Mouse (Mus musculus): ENCODE measurements around the gene Ecm2. TPM values are rescaled to one million over a fixed set of nuclear protein-coding genes. Genes with fewer than 3 reads are reported as not detected.

Ecm2 gene
- polyA plus RNA-seq (2014; fragmentation: Nextera tagmentation; extraction: Ambion mirVana), result 0.19 and 0.26 TPM in 2 replicates

DNA sequence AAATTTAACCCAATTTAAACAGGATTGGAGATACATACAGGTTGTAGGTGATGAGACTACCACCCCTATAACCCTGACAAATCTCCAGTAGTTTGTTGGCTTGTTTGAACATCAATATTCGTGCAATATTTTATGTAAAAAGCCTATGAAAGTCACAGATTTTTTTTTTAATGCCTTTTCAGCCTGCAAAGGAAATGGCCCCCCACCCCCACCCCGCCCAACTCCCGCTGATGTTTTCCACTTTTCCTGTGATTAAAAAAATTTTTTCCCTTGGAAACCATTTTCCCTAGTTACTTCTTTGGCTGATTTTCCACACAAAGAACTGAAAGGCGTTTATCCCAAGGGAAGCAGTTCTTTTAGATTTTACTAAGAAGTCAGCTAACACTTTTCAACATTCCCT lies at the start of gene Ecm2:
TSS of gene Ecm2 (plus strand) at position 301 of the 400 bp plus-strand sequence.
- Histone ChIP-seq H3K4me3 (ENCODE audit: low read depth, low read length) (no peak within 1 kb of the TSS), H3K4me2 (ENCODE audit: low read depth, severe bottlenecking) (no peak within 1 kb of the TSS), H3K36me3 (ENCODE audit: control insufficient read depth, insufficient read depth, low read length) (no peaks in the 10 kb centered on the region), H3K9me3 (ENCODE audit: control insufficient read depth, low read length) (no peaks in the 10 kb centered on the region), H3K27me3 (ENCODE audit: control insufficient read depth, insufficient read depth, low read length) (no peaks in the 10 kb centered on the region), H3K27ac (replicated peaks; ENCODE audit: low read depth, low read length) (no peak within 1 kb of the TSS), H3K4me1 (ENCODE audit: control insufficient read depth, insufficient read depth, low read length) (no peaks in the 10 kb centered on the region), H3K9ac (ENCODE audit: low read length) (no peak within 1 kb of the TSS)
- 83% methylated on average over 4 of the region's 4 CpGs for WGBS
- ATAC-seq (ENCODE audit: insufficient number of reproducible peaks, low FRiP score, low TSS enrichment, low read depth) (no peak), DNase-seq (ENCODE audit: low spot score) (no peak)

GRCm38 (mm10) chr13:49460276-49460675 lies 44.3 kb upstream of the Ecm2 start:
- Histone ChIP-seq H3K9ac (ENCODE audit: low read length) (no peak overlapping the region), H3K4me3 (ENCODE audit: low read depth, low read length) (no peak overlapping the region), H3K4me1 (ENCODE audit: control insufficient read depth, insufficient read depth, low read length) (no peaks in the 10 kb centered on the region), H3K27ac (replicated peaks; ENCODE audit: low read depth, low read length) (no peak overlapping the region), H3K9me3 (ENCODE audit: control insufficient read depth, low read length) (no peaks in the 10 kb centered on the region), H3K27me3 (ENCODE audit: control insufficient read depth, insufficient read depth, low read length) (no peaks in the 10 kb centered on the region), H3K4me2 (ENCODE audit: low read depth, severe bottlenecking) (no peak overlapping the region), H3K36me3 (ENCODE audit: control insufficient read depth, insufficient read depth, low read length) (peaks cover 11% of the 10 kb centered on the region; the same call in 1 of the 2 replicates)
- ATAC-seq (ENCODE audit: insufficient number of reproducible peaks, low FRiP score, low TSS enrichment, low read depth) (no peak), DNase-seq (ENCODE audit: low spot score) (no peak)
- 90% methylated on average over 4 of the region's 4 CpGs for WGBS

DNA sequence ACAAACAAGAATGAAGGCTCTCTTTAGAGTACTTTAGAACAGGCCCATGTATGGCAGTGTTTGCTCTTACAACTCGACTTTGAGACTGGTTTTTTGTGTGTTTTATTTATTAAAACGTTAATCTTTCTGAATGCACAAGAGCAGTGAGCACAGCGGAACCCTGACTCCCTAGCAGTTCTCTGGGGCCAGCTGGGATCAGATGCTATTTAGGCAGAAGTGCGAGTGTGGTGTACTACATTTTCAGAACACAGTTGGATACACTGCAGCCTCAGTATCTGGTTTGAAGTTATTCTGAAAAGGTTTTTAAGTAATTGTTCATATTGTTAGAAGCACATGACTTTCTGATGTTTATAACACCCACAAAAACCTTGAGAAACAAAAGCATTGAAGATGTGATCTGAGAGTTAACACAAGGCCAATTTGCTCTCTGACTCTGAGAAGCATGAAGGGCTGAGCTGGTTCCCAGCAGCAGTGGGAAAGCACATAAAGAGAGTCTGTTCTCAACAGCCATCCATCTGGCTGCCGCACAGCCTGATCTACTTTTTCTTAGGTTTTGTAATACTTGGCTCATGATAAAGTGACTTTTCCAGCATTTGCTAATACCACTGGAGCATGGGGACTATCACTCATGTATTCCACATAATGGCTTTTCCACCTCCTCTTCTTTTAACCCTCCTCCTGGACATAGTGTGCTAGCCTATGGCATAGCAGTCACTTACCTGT lies 43.8 kb upstream of the Ecm2 start:
- DNase-seq (ENCODE audit: low spot score) (no peak), ATAC-seq (ENCODE audit: insufficient number of reproducible peaks, low FRiP score, low TSS enrichment, low read depth) (no peak)
- Histone ChIP-seq H3K4me1 (ENCODE audit: control insufficient read depth, insufficient read depth, low read length) (no peaks in the 10 kb centered on the region), H3K27me3 (ENCODE audit: control insufficient read depth, insufficient read depth, low read length) (no peaks in the 10 kb centered on the region), H3K4me2 (ENCODE audit: low read depth, severe bottlenecking) (no peak overlapping the region), H3K36me3 (ENCODE audit: control insufficient read depth, insufficient read depth, low read length) (peaks cover 13% of the 10 kb centered on the region; the same call in 1 of the 2 replicates), H3K4me3 (ENCODE audit: low read depth, low read length) (no peak overlapping the region), H3K27ac (replicated peaks; ENCODE audit: low read depth, low read length) (no peak overlapping the region), H3K9ac (ENCODE audit: low read length) (no peak overlapping the region), H3K9me3 (ENCODE audit: control insufficient read depth, low read length) (no peaks in the 10 kb centered on the region)
- 88% methylated on average over 5 of the region's 5 CpGs for WGBS

GRCm38 (mm10) chr13:49461458-49462132 lies 43.0 kb upstream of the Ecm2 start:
- ATAC-seq (ENCODE audit: insufficient number of reproducible peaks, low FRiP score, low TSS enrichment, low read depth), result no peak
- Histone ChIP-seq H3K4me3 (ENCODE audit: low read depth, low read length) (no peak overlapping the region), H3K4me1 (ENCODE audit: control insufficient read depth, insufficient read depth, low read length) (no peaks in the 10 kb centered on the region), H3K27me3 (ENCODE audit: control insufficient read depth, insufficient read depth, low read length) (no peaks in the 10 kb centered on the region), H3K9ac (ENCODE audit: low read length) (no peak overlapping the region), H3K36me3 (ENCODE audit: control insufficient read depth, insufficient read depth, low read length) (peaks cover 13% of the 10 kb centered on the region; the same call in 1 of the 2 replicates), H3K27ac (replicated peaks; ENCODE audit: low read depth, low read length) (no peak overlapping the region), H3K4me2 (ENCODE audit: low read depth, severe bottlenecking) (no peak overlapping the region), H3K9me3 (ENCODE audit: control insufficient read depth, low read length) (no peaks in the 10 kb centered on the region)
- no peak for DNase-seq (ENCODE audit: low spot score)
- WGBS, result 91% methylated on average over 15 of the region's 15 CpGs

DNA sequence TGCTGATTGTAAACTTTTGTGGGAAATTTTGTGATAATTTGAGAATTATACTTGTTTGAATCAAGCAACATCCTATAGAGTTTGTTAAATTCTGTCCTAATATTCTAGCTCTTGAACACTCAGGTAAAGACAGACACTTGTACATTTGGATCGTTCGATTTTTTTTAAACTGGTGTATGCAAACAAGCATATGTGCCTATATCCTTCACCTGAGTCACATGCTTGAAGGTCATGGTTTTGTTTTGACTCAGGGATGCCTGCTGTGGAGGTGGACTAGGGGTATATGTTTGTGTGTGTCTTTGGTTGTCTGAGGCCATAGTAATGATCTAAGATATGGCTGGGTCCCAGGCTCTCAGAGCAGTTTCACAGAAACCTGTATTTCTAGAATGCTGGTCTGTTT lies 41.7 kb upstream of the Ecm2 start:
- no peak overlapping the region for H3K9ac ChIP-seq (ENCODE audit: low read length)
- 96% methylated on average over 2 of the region's 2 CpGs for WGBS

GRCm38 (mm10) chr13:49465875-49466274 lies 38.7 kb upstream of the Ecm2 start:
- Histone ChIP-seq H3K9ac (ENCODE audit: low read length) (no peak overlapping the region), H3K4me2 (ENCODE audit: low read depth, severe bottlenecking) (no peak overlapping the region), H3K4me3 (ENCODE audit: low read depth, low read length) (no peak overlapping the region), H3K4me1 (ENCODE audit: control insufficient read depth, insufficient read depth, low read length) (no peaks in the 10 kb centered on the region), H3K9me3 (ENCODE audit: control insufficient read depth, low read length) (no peaks in the 10 kb centered on the region), H3K36me3 (ENCODE audit: control insufficient read depth, insufficient read depth, low read length) (peaks cover 13% of the 10 kb centered on the region; the same call in 1 of the 2 replicates), H3K27me3 (ENCODE audit: control insufficient read depth, insufficient read depth, low read length) (no peaks in the 10 kb centered on the region), H3K27ac (replicated peaks; ENCODE audit: low read depth, low read length) (no peak overlapping the region; the same call in 1 of the 2 replicates)
- ATAC-seq (ENCODE audit: insufficient number of reproducible peaks, low FRiP score, low TSS enrichment, low read depth), result no peak
- no peak for DNase-seq (ENCODE audit: low spot score)
- WGBS, result 96% methylated on average over 4 of the region's 4 CpGs

More for the DNA sequence above, 41.7 kb upstream of the Ecm2 start:
- Histone ChIP-seq H3K4me2 (ENCODE audit: low read depth, severe bottlenecking) (no peak overlapping the region), H3K27ac (replicated peaks; ENCODE audit: low read depth, low read length) (no peak overlapping the region), H3K9me3 (ENCODE audit: control insufficient read depth, low read length) (no peaks in the 10 kb centered on the region), H3K4me1 (ENCODE audit: control insufficient read depth, insufficient read depth, low read length) (no peaks in the 10 kb centered on the region), H3K27me3 (ENCODE audit: control insufficient read depth, insufficient read depth, low read length) (no peaks in the 10 kb centered on the region), H3K36me3 (ENCODE audit: control insufficient read depth, insufficient read depth, low read length) (peaks cover 13% of the 10 kb centered on the region; the same call in 1 of the 2 replicates), H3K4me3 (ENCODE audit: low read depth, low read length) (no peak overlapping the region)
- DNase-seq (ENCODE audit: low spot score) (no peak), ATAC-seq (ENCODE audit: insufficient number of reproducible peaks, low FRiP score, low TSS enrichment, low read depth) (no peak)

- Histone ChIP-seq H3K4me3 (ENCODE audit: low read depth, low read length) (no peak overlapping the region), H3K27ac (replicated peaks; ENCODE audit: low read depth, low read length) (no peak overlapping the region; the same call in 1 of the 2 replicates), H3K36me3 (ENCODE audit: control insufficient read depth, insufficient read depth, low read length) (peaks cover 13% of the 10 kb centered on the region; the same call in 1 of the 2 replicates), H3K9me3 (ENCODE audit: control insufficient read depth, low read length) (no peaks in the 10 kb centered on the region), H3K4me1 (ENCODE audit: control insufficient read depth, insufficient read depth, low read length) (no peaks in the 10 kb centered on the region), H3K4me2 (ENCODE audit: low read depth, severe bottlenecking) (no peak overlapping the region), H3K27me3 (ENCODE audit: control insufficient read depth, insufficient read depth, low read length) (no peaks in the 10 kb centered on the region), H3K9ac (ENCODE audit: low read length) (no peak overlapping the region)
- no peak for ATAC-seq (ENCODE audit: insufficient number of reproducible peaks, low FRiP score, low TSS enrichment, low read depth)
- WGBS, result 75% methylated on average over 11 of the region's 11 CpGs
- no peak for DNase-seq (ENCODE audit: low spot score)
These were observed 38.1 kb upstream of the Ecm2 start for GRCm38 (mm10) chr13:49466393-49467075.

DNA sequence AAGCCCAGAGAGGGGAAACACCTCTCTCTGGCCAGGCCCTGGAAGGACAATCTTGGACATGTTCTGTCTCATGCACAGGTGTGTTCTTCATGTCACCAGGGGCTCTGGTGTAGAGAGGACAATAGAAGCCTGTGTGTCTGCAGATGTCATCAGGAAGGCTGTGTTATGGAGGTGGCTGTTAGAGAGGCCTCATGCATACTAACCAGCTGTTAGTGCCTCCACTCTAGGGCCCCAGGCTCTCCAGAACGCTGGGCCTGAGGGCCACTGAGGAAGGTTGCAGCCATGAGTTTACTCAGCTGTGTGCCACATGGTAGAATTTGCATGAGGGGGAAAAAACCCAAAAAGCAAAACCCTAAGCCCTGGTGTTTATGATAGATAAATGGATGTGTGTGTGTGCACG lies 37.0 kb upstream of the Ecm2 start:
- no peaks in the 10 kb centered on the region for H3K9me3 ChIP-seq (ENCODE audit: control insufficient read depth, low read length)
- ATAC-seq (ENCODE audit: insufficient number of reproducible peaks, low FRiP score, low TSS enrichment, low read depth) (no peak), DNase-seq (ENCODE audit: low spot score) (no peak)
- no peaks in the 10 kb centered on the region for H3K4me1 ChIP-seq (ENCODE audit: control insufficient read depth, insufficient read depth, low read length)
- H3K4me3 ChIP-seq (ENCODE audit: low read depth, low read length), result no peak overlapping the region
- H3K4me2 ChIP-seq (ENCODE audit: low read depth, severe bottlenecking), result no peak overlapping the region
- 71% methylated on average over 2 of the region's 2 CpGs for WGBS
- peaks cover 10% of the 10 kb centered on the region; the same call in 1 of the 2 replicates for H3K36me3 ChIP-seq (ENCODE audit: control insufficient read depth, insufficient read depth, low read length)
- no peaks in the 10 kb centered on the region for H3K27me3 ChIP-seq (ENCODE audit: control insufficient read depth, insufficient read depth, low read length)
- H3K9ac ChIP-seq (ENCODE audit: low read length), result no peak overlapping the region
- H3K27ac ChIP-seq (replicated peaks; ENCODE audit: low read depth, low read length), result no peak overlapping the region

Data from limb, embryonic 11.5 days (tissue).